Mouse (Mus musculus) cerebellum, adult 11-12 months (tissue): ENCODE measurements around the gene Kmt5b.

ENCODE experiments used
- DNase-seq: peaks from one replicate; pipeline ENCODE4 v3.0.0; 2022

Gene Kmt5b

GRCm38 (mm10) chr19:3844836-3845235, 77.6 kb downstream of the Kmt5b start:
- peak; percentile 74 for DNase-seq

DNA sequence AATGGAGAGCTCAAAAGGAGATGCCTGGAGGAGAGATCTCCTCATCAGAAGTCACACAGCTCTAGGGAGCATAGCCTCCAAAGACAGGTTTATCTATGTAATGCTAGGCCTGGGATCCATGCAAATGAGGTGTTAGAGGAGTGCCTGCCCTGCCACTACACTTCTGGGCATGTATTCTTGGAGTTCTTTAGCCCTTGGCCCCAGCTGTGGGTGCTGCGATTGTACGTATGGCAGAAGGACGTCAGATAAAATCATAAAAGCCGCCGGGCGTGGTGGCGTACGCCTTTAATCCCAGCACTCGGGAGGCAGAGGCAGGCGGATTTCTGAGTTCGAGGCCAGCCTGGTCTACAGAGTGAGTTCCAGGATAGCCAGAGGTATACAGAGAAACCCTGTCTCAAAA, 78.1 kb downstream of the Kmt5b start:
- DNase-seq = peak; percentile 65

- peak; percentile 98 for DNase-seq
Measured at GRCm38 (mm10) chr19:3845803-3846406, 78.7 kb downstream of the Kmt5b start.

DNA sequence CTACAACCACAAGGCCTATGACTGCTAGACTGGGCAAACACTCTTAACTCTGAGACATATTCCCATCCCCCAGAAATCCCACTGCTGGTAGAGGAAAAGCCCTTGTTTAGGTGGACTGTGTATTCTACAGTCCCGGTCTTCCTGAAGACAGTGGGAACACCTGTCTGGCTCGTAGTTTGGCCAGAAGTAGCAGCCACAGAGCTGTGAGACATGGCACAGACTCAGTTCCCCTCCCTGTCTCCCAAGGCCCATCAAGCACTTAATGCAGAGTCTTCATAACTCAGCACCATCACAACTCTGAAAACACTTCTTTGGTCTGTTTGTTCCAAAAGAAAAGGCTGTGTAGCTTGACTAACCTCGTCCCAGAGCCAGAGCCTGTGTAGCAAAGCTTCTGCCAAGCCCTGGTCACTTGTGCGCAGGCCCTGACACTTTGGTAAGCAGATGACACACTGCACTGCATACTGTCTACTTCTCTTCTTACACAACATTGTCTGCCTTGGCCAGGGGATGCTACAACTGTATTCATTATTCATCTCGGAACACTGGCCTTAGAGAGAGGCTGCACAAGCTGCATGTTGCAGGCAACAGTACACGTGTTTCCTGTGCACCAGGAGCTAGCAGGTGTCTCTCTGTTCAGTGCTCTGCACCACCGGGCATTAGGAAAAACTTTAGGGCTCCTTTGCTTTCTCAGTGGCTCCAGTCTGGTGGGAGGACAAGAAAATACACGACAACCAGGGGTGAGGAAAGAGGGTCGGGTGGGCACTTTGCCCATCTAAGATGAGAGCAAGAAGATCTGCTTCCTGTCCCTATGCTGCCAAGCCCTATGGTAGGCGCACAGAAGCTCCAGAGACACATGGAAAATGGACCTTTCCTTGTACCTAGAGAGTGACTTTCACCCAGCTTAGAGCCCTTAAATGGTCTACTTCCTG, 79.7 kb downstream of the Kmt5b start:
- DNase-seq = peak; percentile 64

DNA sequence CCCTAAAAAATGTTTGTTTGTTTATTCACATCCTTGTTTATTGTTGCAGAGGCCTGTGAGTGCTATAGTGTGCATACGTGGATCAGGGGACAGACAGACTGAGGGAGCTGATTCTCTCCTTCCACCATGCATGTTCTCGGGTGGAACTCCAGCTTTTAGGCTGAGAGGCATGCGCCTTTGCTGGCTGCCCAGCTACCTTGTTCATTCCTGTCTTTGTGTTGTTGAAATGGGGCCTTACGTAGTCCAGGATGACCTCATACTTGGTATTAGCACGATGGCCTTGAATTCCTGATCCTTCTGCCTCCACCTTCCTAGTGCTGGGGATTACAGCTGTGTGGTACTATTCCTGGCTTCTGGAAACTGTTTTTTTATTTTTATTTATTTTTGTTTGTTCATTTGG, 80.5 kb downstream of the Kmt5b start:
- DNase-seq = no peak

GRCm38 (mm10) chr19:3848207-3848808, 81.1 kb downstream of the Kmt5b start:
- no peak for DNase-seq

DNA sequence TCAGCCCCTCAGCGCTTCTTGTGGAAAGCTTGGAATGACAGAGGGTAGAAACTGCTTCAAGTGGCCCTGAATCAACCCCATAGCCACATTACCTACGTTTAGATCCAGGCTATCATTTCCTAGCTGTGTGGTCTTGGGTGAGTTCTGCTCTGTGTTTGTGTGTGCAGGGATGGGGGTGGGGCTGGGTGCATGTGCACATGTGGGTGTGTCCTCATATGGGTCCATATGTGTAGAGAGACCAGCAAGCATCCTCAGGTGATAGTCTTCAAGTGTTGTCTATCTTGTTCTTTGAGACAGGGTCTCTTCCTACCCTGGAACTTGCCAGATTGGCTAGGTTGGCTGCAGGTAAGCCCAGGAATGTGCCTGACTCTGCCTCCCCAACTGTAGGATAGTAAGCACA, 82.0 kb downstream of the Kmt5b start:
- DNase-seq = no peak

DNA sequence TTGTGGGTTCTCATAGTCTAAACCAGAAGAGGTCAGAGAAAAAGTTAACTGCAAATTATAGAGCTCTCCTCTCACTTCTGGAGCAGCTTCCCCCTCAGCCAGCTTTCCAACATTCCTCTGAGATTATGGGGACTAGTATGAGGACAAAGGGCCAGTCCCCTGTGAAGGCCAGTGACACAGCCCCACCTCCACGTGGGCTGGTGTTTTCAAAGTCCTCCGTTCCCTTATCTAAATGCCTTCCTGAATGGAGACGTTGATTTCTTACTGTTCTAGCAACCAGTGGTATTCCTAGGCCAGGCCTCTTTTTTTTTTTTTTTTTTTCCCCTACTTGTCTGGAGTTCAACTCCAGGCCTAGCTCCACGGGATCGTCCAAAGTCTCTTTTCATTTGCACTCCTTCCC, 82.9 kb downstream of the Kmt5b start:
- DNase-seq = no peak

DNA sequence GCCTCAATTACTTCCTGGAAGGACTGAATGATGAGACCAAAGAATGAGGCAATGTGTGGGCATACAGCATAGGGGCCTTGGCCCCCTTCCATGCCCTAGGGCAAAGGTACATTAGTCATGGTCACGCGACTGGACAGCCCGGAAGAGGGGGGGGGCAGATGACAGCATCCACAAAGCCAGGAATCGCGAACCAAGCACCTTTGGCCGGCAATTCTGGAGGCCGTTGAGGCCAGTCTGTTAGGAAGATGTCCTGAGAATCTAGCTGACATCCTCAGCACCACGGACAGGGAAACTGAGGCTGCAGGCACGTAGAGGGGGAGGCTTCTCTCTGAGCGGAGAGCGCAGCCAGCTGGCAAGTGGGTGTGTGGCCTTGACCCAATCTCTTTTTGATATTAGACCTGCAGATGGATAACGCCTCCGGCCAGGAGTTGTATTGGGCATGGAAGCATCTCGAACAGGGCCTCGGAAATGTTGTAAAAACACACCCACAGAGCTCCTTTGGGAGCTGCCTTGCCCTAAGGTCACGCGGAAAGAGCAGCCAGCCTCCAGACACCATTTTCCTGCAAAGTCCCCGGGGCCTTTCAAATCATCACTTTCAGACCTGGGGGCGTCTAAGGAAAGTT, 83.7 kb downstream of the Kmt5b start:
- DNase-seq = peak; percentile 77

DNA sequence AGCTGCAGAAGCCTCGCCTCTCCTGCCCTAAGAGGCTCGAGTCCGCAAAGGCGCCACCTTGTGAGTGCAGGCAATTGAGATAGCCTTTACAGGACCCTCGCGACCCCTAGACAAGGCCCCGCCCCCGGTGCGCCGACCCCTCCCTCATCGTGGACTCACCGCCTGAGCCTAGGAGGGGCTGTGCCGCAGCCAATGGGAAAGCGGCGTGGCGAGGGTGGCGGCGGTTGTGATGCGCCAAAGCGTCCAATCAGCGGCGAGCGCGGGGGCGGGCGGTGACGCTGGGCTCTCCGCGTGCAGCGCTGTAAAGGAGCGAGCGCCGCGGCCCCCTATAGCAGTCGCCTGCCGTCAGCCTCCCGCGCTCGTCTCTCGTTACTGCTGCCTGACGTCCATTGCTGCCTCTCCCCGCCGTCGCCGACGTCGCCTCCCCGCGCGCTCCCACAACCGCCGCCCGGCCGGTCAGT, 84.3 kb downstream of the Kmt5b start, which contains the start of gene Chka:
Gene Chka, plus strand, starts transcription at position 272 of the 461 bp plus-strand sequence.
- peak; percentile 97 for DNase-seq

GRCm38 (mm10) chr19:3851979-3852681, 84.9 kb downstream of the Kmt5b start:
- DNase-seq = peak; percentile 72

- peak; percentile 41 for DNase-seq
Measured at GRCm38 (mm10) chr19:3853121-3853520, 85.9 kb downstream of the Kmt5b start.

DNA sequence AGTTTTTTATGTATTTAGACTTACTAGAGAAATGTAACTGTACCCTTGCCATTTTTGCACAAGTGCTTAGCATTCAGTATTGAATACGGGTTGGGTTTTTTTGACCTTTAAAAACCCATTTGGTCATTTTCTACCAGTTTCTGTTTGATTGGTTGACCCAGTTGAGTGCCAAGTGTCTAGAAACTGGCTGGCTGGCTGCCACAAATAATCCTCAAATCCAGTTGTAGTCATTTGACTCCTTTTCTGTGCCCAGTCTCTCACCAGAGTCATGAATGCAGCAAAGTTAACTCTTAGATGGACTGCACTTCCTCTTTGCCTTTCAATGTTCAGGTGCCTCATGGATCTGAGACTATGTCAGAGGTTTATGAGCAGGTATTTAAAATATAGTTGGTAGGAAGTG, 86.7 kb downstream of the Kmt5b start:
- no peak for DNase-seq

GRCm38 (mm10) chr19:3855091-3855490, 87.9 kb downstream of the Kmt5b start:
- no peak for DNase-seq

GRCm38 (mm10) chr19:3855601-3856000, 88.4 kb downstream of the Kmt5b start:
- no peak for DNase-seq

DNA sequence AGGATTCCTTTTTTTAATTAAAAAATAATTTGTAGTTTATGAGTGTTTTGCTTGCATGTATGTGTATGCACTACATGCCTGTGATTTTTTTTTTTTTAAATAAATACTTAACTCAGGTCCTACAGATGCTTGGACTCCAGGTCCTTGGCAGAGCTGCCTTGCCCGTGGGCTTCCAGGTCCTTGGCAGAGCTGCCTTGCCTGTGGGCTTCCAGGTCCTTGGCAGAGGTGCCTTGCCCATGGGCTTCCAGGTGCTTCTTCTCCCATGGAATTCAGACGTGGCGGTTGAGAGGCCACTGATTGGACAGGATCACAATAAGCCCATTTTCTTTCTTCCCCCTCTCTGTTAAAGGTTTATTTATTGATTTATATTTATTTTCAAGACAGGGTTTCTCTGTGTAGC, 90.0 kb downstream of the Kmt5b start:
- peak; percentile 67 for DNase-seq

- DNase-seq = no peak
Measured at GRCm38 (mm10) chr19:3862713-3863112, 95.5 kb downstream of the Kmt5b start.

GRCm38 (mm10) chr19:3864960-3865359, 97.7 kb downstream of the Kmt5b start:
- no peak for DNase-seq
